Mouse (Mus musculus) midbrain, postnatal 0 days (tissue): ENCODE results near the gene Pou6f2. TPM values are rescaled to one million over a fixed set of nuclear protein-coding genes. Genes with fewer than 3 reads are reported as not detected.

Experiments
- ATAC-seq: fragments of 200-750 bp; cut with Nextera tagmentation; 2 replicates; pipeline ENCODE4 v1.8.0; 2017; ENCODE audit warnings: moderate number of reproducible peaks, mild to moderate bottlenecking, moderate TSS enrichment, moderate library complexity; ENCODE audit not compliant: low FRiP score
- DNase-seq: peaks from one replicate; pipeline ENCODE4 v3.0.0-alpha.2; 2015; ENCODE audit warnings: low spot score
- H3K27ac ChIP-seq: fragments of 300-500 bp; sonication (generic); 2 replicates; pipeline ENCODE4 v1.5.1; 2014; ENCODE audit warnings: low read depth, mild to moderate bottlenecking, low read length, mixed read lengths
- H3K27me3 ChIP-seq: fragments of 300-500 bp; sonication (generic); 2 replicates; pipeline ENCODE4 v1.6.1; 2014; ENCODE audit warnings: low read length, control low read depth, mixed read lengths; ENCODE audit not compliant: insufficient read depth
- H3K36me3 ChIP-seq: fragments of 300-500 bp; sonication (generic); 2 replicates; pipeline ENCODE4 v1.6.1; 2014; ENCODE audit warnings: low read length, control low read depth, mixed read lengths; ENCODE audit not compliant: insufficient read depth
- H3K4me1 ChIP-seq: fragments of 300-500 bp; sonication (generic); 2 replicates; pipeline ENCODE4 v1.6.1; 2014; ENCODE audit warnings: mild to moderate bottlenecking, control low read depth, antibody characterized with exemption, low read length, mixed read lengths; ENCODE audit not compliant: insufficient read depth
- H3K4me2 ChIP-seq: fragments of 300-500 bp; sonication (generic); 2 replicates; pipeline ENCODE4 v1.6.1; 2014; ENCODE audit warnings: low read depth, mild to moderate bottlenecking, low read length, mixed read lengths; ENCODE audit not compliant: poor library complexity, severe bottlenecking
- H3K4me3 ChIP-seq: fragments of 300-500 bp; sonication (generic); 2 replicates; pipeline ENCODE4 v1.5.1; 2014; ENCODE audit warnings: low read depth, mild to moderate bottlenecking, low read length, moderate library complexity
- H3K9ac ChIP-seq: fragments of 300-500 bp; sonication (generic); replicated peaks from 2 replicates; pipeline ENCODE4 v1.6.1; 2014; ENCODE audit warnings: mild to moderate bottlenecking, low read length, moderate library complexity, mixed read lengths; ENCODE audit not compliant: poor library complexity, severe bottlenecking
- H3K9me3 ChIP-seq: fragments of 300-500 bp; sonication (generic); 2 replicates; pipeline ENCODE4 v1.6.1; 2016; ENCODE audit warnings: low read length, control low read depth
- CTCF ChIP-seq: IDR thresholded peaks from 2 replicates; pipeline ENCODE4 v1.5.1; 2016; ENCODE audit warnings: antibody characterized with exemption, mild to moderate bottlenecking
- WGBS: fragments of 180-500 bp; shearing (Covaris S2); extraction: QIAGEN DNeasy Blood & Tissue Kit; methylation state at CpG from one replicate; pipeline ENCODE4 v1.1.7; 2014; 5-methylcytosine and 5-hydroxymethylcytosine counted together
- polyA plus RNA-seq: library from polyadenylated mRNA; unstranded; fragments of >200 nt; fragmentation: Nextera tagmentation; extraction: Ambion mirVana; gene quantifications from 2 replicates; pipeline ENCODE4 v1.2.1, GENCODE M21; 2015
- total RNA-seq: library from RNA; depleted of rRNA; stranded (reverse); fragments of >200 nt; gene quantifications from 2 replicates; pipeline ENCODE4 v1.2.3, GENCODE M21; 2014

The Pou6f2 gene
- total and polyA plus RNA-seq, 2 experiments from 2014 or later: 1.8 to 14.1 TPM

DNA sequence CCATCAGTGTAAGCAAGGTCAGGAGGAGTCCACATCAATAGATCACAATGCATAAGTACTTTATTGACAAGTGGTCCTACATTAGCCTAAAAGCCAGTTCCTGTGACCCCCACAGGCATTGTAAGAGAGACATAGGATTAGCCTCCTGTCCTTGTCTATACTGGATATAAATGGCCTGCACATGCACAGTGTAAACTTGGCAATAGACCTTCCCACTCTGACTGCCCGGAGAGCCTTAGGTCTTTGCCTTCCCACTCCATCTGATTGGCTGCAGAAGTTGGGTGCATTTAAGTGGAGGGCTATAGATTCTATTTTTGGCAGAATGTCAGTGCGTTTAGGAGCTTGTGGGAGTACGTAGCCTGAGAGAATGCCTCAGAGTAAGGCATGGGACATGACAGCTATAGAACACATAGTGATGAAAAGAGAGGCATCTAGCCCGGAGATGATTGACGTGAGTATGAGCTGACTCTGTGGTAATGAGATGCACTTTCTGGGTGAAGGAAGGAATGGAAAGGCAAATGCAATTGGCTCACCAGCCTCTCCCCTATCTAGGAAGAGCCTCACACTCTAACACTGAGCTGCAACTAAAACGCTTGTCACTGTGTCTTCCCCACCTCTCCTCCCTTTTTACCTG lies 243.4 kb downstream of the Pou6f2 start:
- no peak for DNase-seq
- H3K4me1 ChIP-seq: no peaks in the 10 kb centered on the region
- ATAC-seq: no peak
- no peak overlapping the region for H3K27ac ChIP-seq
- WGBS: 87% methylated on average over 6 of the region's 6 CpGs
- no peak overlapping the region for H3K9ac ChIP-seq
- H3K36me3 ChIP-seq: no peaks in the 10 kb centered on the region
- no peak overlapping the region for H3K4me3 ChIP-seq
- H3K9me3 ChIP-seq: no peaks in the 10 kb centered on the region
- no peak for TF ChIP-seq CTCF
- H3K27me3 ChIP-seq: no peaks in the 10 kb centered on the region
- no peak overlapping the region for H3K4me2 ChIP-seq

DNA sequence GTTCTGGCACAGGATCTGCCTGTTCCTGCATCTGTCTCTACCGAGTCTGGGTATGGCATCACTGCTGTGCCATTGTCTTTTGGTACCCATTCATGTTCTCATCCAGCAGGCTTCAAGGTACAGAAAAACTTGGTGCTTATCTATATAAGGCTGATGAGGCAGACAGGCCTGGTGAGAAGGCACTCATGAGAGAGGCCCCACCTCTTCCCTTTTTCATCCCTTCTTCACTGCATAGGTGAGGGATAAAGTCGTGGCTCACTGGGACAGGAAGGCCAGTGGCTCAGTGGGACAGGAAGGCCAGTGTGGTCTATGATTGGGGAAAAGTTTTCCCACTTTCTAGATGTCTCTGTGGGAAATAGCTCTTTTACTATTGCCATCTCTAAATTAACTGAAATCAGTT lies 263.8 kb downstream of the Pou6f2 start:
- Histone ChIP-seq H3K4me1 (peaks cover 5% of the 10 kb centered on the region; the same call in 1 of the 2 replicates), H3K36me3 (no peaks in the 10 kb centered on the region), H3K27ac (no peak overlapping the region), H3K4me2 (no peak overlapping the region), H3K4me3 (no peak overlapping the region), H3K27me3 (peaks cover 3% of the 10 kb centered on the region; the same call in 1 of the 2 replicates), H3K9me3 (no peaks in the 10 kb centered on the region), H3K9ac (no peak overlapping the region)
- WGBS: 64% methylated on average over 2 of the region's 2 CpGs
- ATAC-seq (no peak), DNase-seq (no peak)
- TF ChIP-seq CTCF: no peak

DNA sequence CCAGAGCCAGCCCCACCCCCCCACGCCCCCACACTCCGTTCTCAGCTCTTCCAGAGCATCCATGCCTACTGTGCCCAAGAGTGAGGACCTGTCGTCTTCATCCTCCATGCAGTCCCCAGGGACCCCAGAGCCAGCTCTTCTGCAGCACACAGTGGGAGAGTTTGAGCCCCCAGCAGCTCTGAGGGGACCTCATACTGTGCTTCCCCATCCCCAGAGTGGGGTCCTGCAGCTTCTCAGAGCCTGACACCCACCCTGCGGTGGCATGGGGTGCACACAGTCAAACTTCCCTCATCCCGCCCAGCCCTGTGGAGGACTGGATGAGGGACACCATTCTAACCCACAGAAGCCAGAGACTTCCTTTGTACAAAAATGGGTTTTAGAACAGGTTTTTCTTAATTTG lies 264.3 kb downstream of the Pou6f2 start:
- no peak for ATAC-seq
- no peak for TF ChIP-seq CTCF
- no peaks in the 10 kb centered on the region for H3K36me3 ChIP-seq

DNA sequence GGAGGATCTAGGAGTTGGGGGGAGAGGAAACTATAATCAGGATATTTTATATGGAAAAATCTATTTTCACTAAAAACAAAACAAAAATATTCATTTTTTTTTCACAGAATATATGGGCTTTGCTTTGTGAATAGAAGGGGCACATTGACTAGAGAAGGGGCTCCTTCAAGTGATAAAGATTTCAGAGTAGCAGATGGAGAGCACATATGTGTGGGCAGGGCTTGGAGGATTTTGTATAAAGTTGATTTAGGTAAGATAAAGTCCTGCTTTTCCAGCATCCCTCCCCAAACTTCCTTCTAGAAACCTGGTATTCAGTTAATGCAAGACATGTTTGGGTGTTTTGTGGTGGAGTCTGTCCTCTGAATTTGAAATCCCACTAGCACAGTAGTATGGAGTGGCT lies 266.2 kb downstream of the Pou6f2 start:
- no peak for DNase-seq
- Histone ChIP-seq H3K4me3 (no peak overlapping the region), H3K27ac (no peak overlapping the region), H3K4me1 (peaks cover 5% of the 10 kb centered on the region; the same call in 1 of the 2 replicates), H3K4me2 (no peak overlapping the region), H3K27me3 (peaks cover 3% of the 10 kb centered on the region; the same call in 1 of the 2 replicates), H3K9me3 (no peaks in the 10 kb centered on the region), H3K9ac (no peak overlapping the region), H3K36me3 (no peaks in the 10 kb centered on the region)
- ATAC-seq: no peak
- no peak for TF ChIP-seq CTCF

More for the DNA sequence above, 264.3 kb downstream of the Pou6f2 start:
- H3K9me3 ChIP-seq: no peaks in the 10 kb centered on the region
- no peak overlapping the region for H3K4me2 ChIP-seq
- H3K27me3 ChIP-seq: peaks cover 3% of the 10 kb centered on the region; the same call in 1 of the 2 replicates
- H3K27ac ChIP-seq: no peak overlapping the region
- H3K4me3 ChIP-seq: no peak overlapping the region
- DNase-seq: no peak
- 49% methylated on average over 5 of the region's 5 CpGs for WGBS
- H3K4me1 ChIP-seq: peaks cover 5% of the 10 kb centered on the region; the same call in 1 of the 2 replicates
- H3K9ac ChIP-seq: no peak overlapping the region

DNA sequence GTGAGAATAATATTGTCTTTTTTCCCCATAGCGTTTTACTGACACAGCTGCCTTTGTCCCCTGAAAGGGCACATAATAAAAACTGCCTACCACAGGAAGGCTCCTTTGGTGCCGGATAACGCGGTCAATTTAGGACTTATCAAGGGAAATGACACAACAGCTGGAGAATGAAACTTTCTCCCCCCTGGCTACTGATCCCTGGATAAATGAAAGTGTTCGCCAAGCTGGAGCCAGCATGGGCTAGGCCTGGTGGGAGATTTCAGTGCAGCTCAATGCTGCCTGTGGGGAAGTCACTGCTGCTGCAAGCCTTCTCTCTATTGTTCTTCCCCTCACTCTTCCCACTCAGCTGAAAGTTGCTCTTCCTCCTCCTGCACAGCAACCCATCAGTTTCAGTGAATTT lies 267.8 kb downstream of the Pou6f2 start:
- TF ChIP-seq CTCF: no peak
- 15% methylated on average over 5 of the region's 5 CpGs for WGBS

DNA sequence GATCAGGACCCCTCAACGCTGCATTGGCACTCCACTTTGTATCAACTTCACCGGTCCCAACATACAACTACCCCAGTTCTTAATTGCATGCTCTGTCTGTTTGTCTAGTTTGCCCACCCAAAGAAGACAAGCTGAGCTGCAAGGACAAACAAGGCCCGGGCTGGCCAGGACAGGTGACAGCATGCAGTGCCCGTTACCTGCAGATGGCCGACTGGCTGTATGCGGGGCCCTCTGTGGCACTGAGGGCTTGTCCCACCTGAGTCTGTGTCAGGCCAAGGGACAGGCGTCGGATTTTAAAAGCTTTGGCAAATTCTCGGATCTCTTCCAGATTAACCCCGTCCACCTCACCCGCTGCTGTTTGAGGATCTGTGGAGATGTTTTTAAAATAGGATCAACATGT lies 268.7 kb downstream of the Pou6f2 start:
- WGBS: 82% methylated on average over 11 of the region's 11 CpGs
- H3K27ac ChIP-seq: no peak overlapping the region
- H3K36me3 ChIP-seq: no peaks in the 10 kb centered on the region
- no peak overlapping the region for H3K4me2 ChIP-seq
- no peak overlapping the region for H3K4me3 ChIP-seq
- DNase-seq (no peak), ATAC-seq (no peak)
- no peak overlapping the region for H3K9ac ChIP-seq
- no peak for TF ChIP-seq CTCF
- peaks cover 3% of the 10 kb centered on the region; the same call in 1 of the 2 replicates for H3K27me3 ChIP-seq
- H3K9me3 ChIP-seq: no peaks in the 10 kb centered on the region
- peaks cover 5% of the 10 kb centered on the region; the same call in 1 of the 2 replicates for H3K4me1 ChIP-seq

More for the DNA sequence above, 267.8 kb downstream of the Pou6f2 start:
- no peak for ATAC-seq
- Histone ChIP-seq H3K4me3 (no peak overlapping the region), H3K4me1 (peaks cover 5% of the 10 kb centered on the region; the same call in 1 of the 2 replicates), H3K27ac (no peak overlapping the region), H3K9me3 (no peaks in the 10 kb centered on the region), H3K4me2 (no peak overlapping the region), H3K27me3 (peaks cover 3% of the 10 kb centered on the region; the same call in 1 of the 2 replicates), H3K36me3 (no peaks in the 10 kb centered on the region), H3K9ac (no peak overlapping the region)
- no peak for DNase-seq
